Mouse (Mus musculus): ENCODE results near the gene Fam234b. TPM values are rescaled to one million over a fixed set of nuclear protein-coding genes. Genes with fewer than 3 reads are reported as not detected.

Fam234b gene
- polyA plus RNA-seq, 1 experiment from 2014 or later: 105 TPM

- Histone ChIP-seq H3K27ac (replicated peaks) (peak overlapping the region; percentile 75), H3K27me3 (replicated peaks) (no peaks in the 10 kb centered on the region), H3K36me3 (no peaks in the 10 kb centered on the region), H3K9me3 (replicated peaks) (no peaks in the 10 kb centered on the region), H3K9ac (replicated peaks) (no peak overlapping the region), H3K4me1 (peaks cover 28% of the 10 kb centered on the region), H3K4me2 (peak overlapping the region; percentile 49), H3K4me3 (replicated peaks) (peak overlapping the region; percentile 19)
- WGBS: 6% methylated on average over 16 of the region's 16 CpGs
- peak; percentile 85 for ATAC-seq (ENCODE audit: low FRiP score)
Observed at GRCm38 (mm10) chr6:135252728-135253077, 54.9 kb downstream of the Fam234b start.

- no peak within 1 kb of the TSS for H3K27ac ChIP-seq (replicated peaks)
- no peaks in the 10 kb centered on the region for H3K27me3 ChIP-seq (replicated peaks)
- no peaks in the 10 kb centered on the region for H3K36me3 ChIP-seq
- ATAC-seq (ENCODE audit: low FRiP score): no peak
- H3K4me3 ChIP-seq (replicated peaks): no peak within 1 kb of the TSS
- H3K4me2 ChIP-seq: no peak within 1 kb of the TSS
- H3K9me3 ChIP-seq (replicated peaks): no peaks in the 10 kb centered on the region
- H3K4me1 ChIP-seq: peaks cover 28% of the 10 kb centered on the region
- no peak within 1 kb of the TSS for H3K9ac ChIP-seq (replicated peaks)
- 84% methylated on average over 7 of the region's 7 CpGs for WGBS
Observed at GRCm38 (mm10) chr6:135254153-135254552, 56.4 kb downstream of the Fam234b start, which contains the start of gene Gsg1. Gene Gsg1, minus strand, starts transcription at chr6:135254351.

GRCm38 (mm10) chr6:135260435-135260834 lies 62.7 kb downstream of the Fam234b start:
- Histone ChIP-seq H3K27ac (replicated peaks) (no peak overlapping the region), H3K36me3 (no peaks in the 10 kb centered on the region), H3K9ac (replicated peaks) (no peak overlapping the region), H3K9me3 (replicated peaks) (no peaks in the 10 kb centered on the region), H3K4me3 (replicated peaks) (no peak overlapping the region), H3K27me3 (replicated peaks) (no peaks in the 10 kb centered on the region), H3K4me2 (no peak overlapping the region), H3K4me1 (no peaks in the 10 kb centered on the region)
- WGBS: 90% methylated on average over 6 of the region's 6 CpGs
- ATAC-seq (ENCODE audit: low FRiP score): no peak

- Histone ChIP-seq H3K9ac (replicated peaks) (no peak overlapping the region), H3K27ac (replicated peaks) (no peak overlapping the region), H3K9me3 (replicated peaks) (no peaks in the 10 kb centered on the region), H3K27me3 (replicated peaks) (no peaks in the 10 kb centered on the region), H3K4me1 (no peaks in the 10 kb centered on the region), H3K4me3 (replicated peaks) (no peak overlapping the region), H3K4me2 (no peak overlapping the region), H3K36me3 (no peaks in the 10 kb centered on the region)
- 91% methylated on average over 9 of the region's 9 CpGs for WGBS
- ATAC-seq (ENCODE audit: low FRiP score): no peak
Observed at GRCm38 (mm10) chr6:135261124-135261523, 63.3 kb downstream of the Fam234b start.

GRCm38 (mm10) chr6:135262565-135262964 lies 64.8 kb downstream of the Fam234b start:
- no peaks in the 10 kb centered on the region for H3K4me1 ChIP-seq
- H3K4me2 ChIP-seq: no peak overlapping the region
- no peaks in the 10 kb centered on the region for H3K27me3 ChIP-seq (replicated peaks)
- WGBS: 81% methylated on average over 2 of the region's 2 CpGs
- no peak overlapping the region for H3K27ac ChIP-seq (replicated peaks)
- no peaks in the 10 kb centered on the region for H3K9me3 ChIP-seq (replicated peaks)
- no peaks in the 10 kb centered on the region for H3K36me3 ChIP-seq
- no peak for ATAC-seq (ENCODE audit: low FRiP score)
- no peak overlapping the region for H3K9ac ChIP-seq (replicated peaks)
- no peak overlapping the region for H3K4me3 ChIP-seq (replicated peaks)

GRCm38 (mm10) chr6:135264136-135264535 lies 66.4 kb downstream of the Fam234b start:
- no peaks in the 10 kb centered on the region for H3K27me3 ChIP-seq (replicated peaks)
- H3K4me3 ChIP-seq (replicated peaks): no peak overlapping the region
- no peak overlapping the region for H3K9ac ChIP-seq (replicated peaks)
- no peak for ATAC-seq (ENCODE audit: low FRiP score)
- no peak overlapping the region for H3K4me2 ChIP-seq
- no peaks in the 10 kb centered on the region for H3K9me3 ChIP-seq (replicated peaks)
- H3K27ac ChIP-seq (replicated peaks): no peak overlapping the region
- H3K36me3 ChIP-seq: no peaks in the 10 kb centered on the region
- 97% methylated on average over 6 of the region's 6 CpGs for WGBS
- H3K4me1 ChIP-seq: no peaks in the 10 kb centered on the region

GRCm38 (mm10) chr6:135266056-135266455 lies 68.3 kb downstream of the Fam234b start:
- Histone ChIP-seq H3K9ac (replicated peaks) (no peak overlapping the region), H3K27ac (replicated peaks) (no peak overlapping the region), H3K36me3 (no peaks in the 10 kb centered on the region), H3K27me3 (replicated peaks) (no peaks in the 10 kb centered on the region), H3K9me3 (replicated peaks) (no peaks in the 10 kb centered on the region), H3K4me1 (no peaks in the 10 kb centered on the region), H3K4me2 (no peak overlapping the region), H3K4me3 (replicated peaks) (no peak overlapping the region)
- 97% methylated on average over 1 of the region's 1 CpGs for WGBS
- no peak for ATAC-seq (ENCODE audit: low FRiP score)

- H3K4me1 ChIP-seq: peaks cover 5% of the 10 kb centered on the region; the same call in 1 of the 2 replicates
- H3K4me2 ChIP-seq: no peak overlapping the region
- H3K27ac ChIP-seq (replicated peaks): no peak overlapping the region
- H3K9me3 ChIP-seq (replicated peaks): no peaks in the 10 kb centered on the region
- ATAC-seq (ENCODE audit: low FRiP score): no peak
- H3K4me3 ChIP-seq (replicated peaks): no peak overlapping the region
- H3K9ac ChIP-seq (replicated peaks): no peak overlapping the region
- no peaks in the 10 kb centered on the region for H3K36me3 ChIP-seq
- WGBS: 86% methylated on average over 3 of the region's 3 CpGs
- no peaks in the 10 kb centered on the region for H3K27me3 ChIP-seq (replicated peaks)
Observed at GRCm38 (mm10) chr6:135267221-135267620, 69.4 kb downstream of the Fam234b start.

GRCm38 (mm10) chr6:135268392-135268791 lies 70.6 kb downstream of the Fam234b start:
- H3K4me1 ChIP-seq: peaks cover 5% of the 10 kb centered on the region; the same call in 1 of the 2 replicates
- no peaks in the 10 kb centered on the region for H3K27me3 ChIP-seq (replicated peaks)
- H3K4me2 ChIP-seq: no peak overlapping the region
- H3K36me3 ChIP-seq: no peaks in the 10 kb centered on the region
- H3K4me3 ChIP-seq (replicated peaks): no peak overlapping the region
- no peak overlapping the region for H3K27ac ChIP-seq (replicated peaks)
- no peak for ATAC-seq (ENCODE audit: low FRiP score)
- no peaks in the 10 kb centered on the region for H3K9me3 ChIP-seq (replicated peaks)
- no peak overlapping the region for H3K9ac ChIP-seq (replicated peaks)

GRCm38 (mm10) chr6:135269626-135270025 lies 71.8 kb downstream of the Fam234b start:
- Histone ChIP-seq H3K9me3 (replicated peaks) (no peaks in the 10 kb centered on the region), H3K27me3 (replicated peaks) (no peaks in the 10 kb centered on the region), H3K4me1 (peaks cover 5% of the 10 kb centered on the region; the same call in 1 of the 2 replicates), H3K4me2 (no peak overlapping the region), H3K27ac (replicated peaks) (no peak overlapping the region), H3K36me3 (no peaks in the 10 kb centered on the region), H3K9ac (replicated peaks) (no peak overlapping the region), H3K4me3 (replicated peaks) (no peak overlapping the region)
- WGBS: 43% methylated on average over 6 of the region's 6 CpGs
- ATAC-seq (ENCODE audit: low FRiP score): no peak

- Histone ChIP-seq H3K27ac (replicated peaks) (no peak overlapping the region), H3K9ac (replicated peaks) (no peak overlapping the region), H3K4me3 (replicated peaks) (no peak overlapping the region), H3K4me2 (no peak overlapping the region), H3K9me3 (replicated peaks) (no peaks in the 10 kb centered on the region), H3K27me3 (replicated peaks) (no peaks in the 10 kb centered on the region), H3K4me1 (peaks cover 5% of the 10 kb centered on the region; the same call in 1 of the 2 replicates), H3K36me3 (no peaks in the 10 kb centered on the region)
- WGBS: 36% methylated on average over 2 of the region's 2 CpGs
- no peak for ATAC-seq (ENCODE audit: low FRiP score)
Observed at GRCm38 (mm10) chr6:135271761-135272160, 74.0 kb downstream of the Fam234b start.

- H3K36me3 ChIP-seq: no peaks in the 10 kb centered on the region
- ATAC-seq (ENCODE audit: low FRiP score): no peak
- no peak overlapping the region for H3K4me3 ChIP-seq (replicated peaks)
- H3K9me3 ChIP-seq (replicated peaks): no peaks in the 10 kb centered on the region
- H3K9ac ChIP-seq (replicated peaks): no peak overlapping the region
- H3K27me3 ChIP-seq (replicated peaks): no peaks in the 10 kb centered on the region
- 91% methylated on average over 6 of the region's 6 CpGs for WGBS
- no peak overlapping the region for H3K4me2 ChIP-seq
- H3K27ac ChIP-seq (replicated peaks): no peak overlapping the region
- peaks cover 5% of the 10 kb centered on the region; the same call in 1 of the 2 replicates for H3K4me1 ChIP-seq
Observed at GRCm38 (mm10) chr6:135273066-135273465, 75.3 kb downstream of the Fam234b start.

GRCm38 (mm10) chr6:135275231-135275630 lies 77.5 kb downstream of the Fam234b start:
- peaks cover 11% of the 10 kb centered on the region for H3K4me1 ChIP-seq
- H3K4me2 ChIP-seq: no peak overlapping the region
- ATAC-seq (ENCODE audit: low FRiP score): no peak
- no peaks in the 10 kb centered on the region for H3K9me3 ChIP-seq (replicated peaks)
- no peaks in the 10 kb centered on the region for H3K27me3 ChIP-seq (replicated peaks)
- no peaks in the 10 kb centered on the region for H3K36me3 ChIP-seq
- H3K4me3 ChIP-seq (replicated peaks): no peak overlapping the region
- no peak overlapping the region for H3K9ac ChIP-seq (replicated peaks)
- H3K27ac ChIP-seq (replicated peaks): no peak overlapping the region
- 60% methylated on average over 4 of the region's 4 CpGs for WGBS

Measured in neural tube, embryonic 15.5 days (tissue).